Mouse (Mus musculus) stomach, postnatal 0 days (tissue): ENCODE data around the gene Hmga2.

Source experiments
- CTCF ChIP-seq: IDR thresholded peaks from 2 replicates; pipeline ENCODE4 v1.5.1; 2016; ENCODE audit warnings: antibody characterized with exemption, low read depth, mild to moderate bottlenecking, moderate library complexity
- EP300 ChIP-seq: optimal IDR thresholded peaks from 2 replicates; pipeline ENCODE3; 2016; ENCODE audit warnings: antibody characterized with exemption

DNA sequence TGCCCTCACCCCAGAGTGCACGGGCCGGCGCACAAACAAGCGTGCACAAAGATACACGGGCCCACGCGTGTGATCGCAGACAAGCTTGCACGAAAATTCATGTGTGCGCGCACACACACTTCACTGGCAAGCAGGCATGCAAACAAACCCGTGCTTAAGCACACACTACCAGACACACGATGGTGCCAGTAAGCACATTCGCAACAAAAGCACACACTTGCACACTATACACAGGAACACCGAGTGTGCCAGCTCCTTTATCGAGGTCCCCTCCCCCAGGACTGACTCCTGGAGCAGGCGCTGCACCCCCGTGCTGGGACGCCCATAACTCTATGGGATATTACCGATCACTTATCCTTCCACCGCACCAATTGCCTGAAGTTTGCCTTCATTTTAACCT lies 1.2 kb upstream of the Hmga2 start:
- TF ChIP-seq CTCF (no peak), EP300 (no peak)
